Mouse (Mus musculus) right cerebral cortex, postnatal 14 days (tissue): ENCODE measurements at regions not wholly inside any gene's neighbourhood (a gene's known extent, or its start where the extent isn't known, plus 50 kb on each side); places are given as distances from the start of the nearest gene placed in this dataset.

Experiments used
- DNase-seq: peaks from one replicate; pipeline ENCODE4 v3.0.0; 2022

GRCm38 (mm10) chr19:27142181-27142580, 74.1 kb upstream of the Vldlr start:
- DNase-seq: no peak

GRCm38 (mm10) chr19:27147404-27147803, 68.9 kb upstream of the Vldlr start:
- DNase-seq: no peak

- no peak for DNase-seq
Measured at GRCm38 (mm10) chr19:27148330-27148729, 68.0 kb upstream of the Vldlr start.

GRCm38 (mm10) chr19:27149567-27149966, 66.7 kb upstream of the Vldlr start:
- no peak for DNase-seq

GRCm38 (mm10) chr19:27161933-27162332, 54.4 kb upstream of the Vldlr start:
- no peak for DNase-seq
